Mouse (Mus musculus) kidney, adult 2 months (tissue): ENCODE results near the gene Galnt17.

Experiments
- CTCF ChIP-seq: fragments of 200-500 bp; conservative IDR thresholded peaks from 2 replicates; pipeline ENCODE4 v1.5.1; 2011; ENCODE audit warnings: low read depth, mild to moderate bottlenecking, control low read depth, low read length, moderate library complexity, mixed read lengths; ENCODE audit not compliant: insufficient read depth, insufficient read length
- POLR2A ChIP-seq: fragments of 200-500 bp; IDR thresholded peaks from one replicate; pipeline ENCODE4 v1.6.1; 2011; ENCODE audit warnings: low read depth, low read length, control low read depth

DNA sequence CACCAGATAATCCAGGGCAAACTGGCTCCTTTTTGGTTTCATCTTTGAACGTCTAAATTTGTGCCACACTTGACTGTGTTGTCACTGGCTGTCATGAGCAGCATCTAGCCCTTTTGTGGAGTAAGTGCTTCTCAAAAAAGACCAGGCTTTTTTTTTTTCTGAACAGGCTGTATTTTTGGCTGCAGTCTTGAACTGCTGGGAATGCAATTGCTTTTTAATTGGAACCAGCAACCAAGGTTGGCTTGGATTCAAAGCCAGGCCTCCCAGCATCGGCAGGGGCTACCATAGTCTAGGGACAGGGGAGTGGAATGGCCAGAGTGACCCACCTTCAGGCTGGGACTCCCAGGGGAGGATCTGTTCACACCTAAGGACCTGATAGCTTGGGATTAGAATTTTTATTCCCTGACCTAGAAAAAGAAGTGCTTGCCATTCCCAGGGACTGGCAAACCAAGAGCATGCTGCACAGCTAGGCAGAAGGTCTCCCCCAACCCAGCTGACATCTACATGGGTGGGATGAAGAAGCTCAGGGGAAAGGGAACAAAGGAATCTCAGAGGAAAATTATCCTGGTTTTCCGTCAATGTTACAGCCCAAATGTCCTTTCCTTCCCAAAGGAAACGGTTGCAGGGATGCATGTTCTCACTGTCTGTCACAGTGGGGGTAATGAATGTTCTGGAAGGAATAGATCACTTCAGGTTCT, 369.2 kb downstream of the Galnt17 start:
- no peak for TF ChIP-seq CTCF
- TF ChIP-seq POLR2A = no peak
